Mouse (Mus musculus): ENCODE results near the gene Gucy1b1. TPM values are rescaled to one million over a fixed set of nuclear protein-coding genes. Genes with fewer than 3 reads are reported as not detected.

Gene Gucy1b1
- polyA plus RNA-seq, 1 experiment from 2014 or later, result not detected

DNA sequence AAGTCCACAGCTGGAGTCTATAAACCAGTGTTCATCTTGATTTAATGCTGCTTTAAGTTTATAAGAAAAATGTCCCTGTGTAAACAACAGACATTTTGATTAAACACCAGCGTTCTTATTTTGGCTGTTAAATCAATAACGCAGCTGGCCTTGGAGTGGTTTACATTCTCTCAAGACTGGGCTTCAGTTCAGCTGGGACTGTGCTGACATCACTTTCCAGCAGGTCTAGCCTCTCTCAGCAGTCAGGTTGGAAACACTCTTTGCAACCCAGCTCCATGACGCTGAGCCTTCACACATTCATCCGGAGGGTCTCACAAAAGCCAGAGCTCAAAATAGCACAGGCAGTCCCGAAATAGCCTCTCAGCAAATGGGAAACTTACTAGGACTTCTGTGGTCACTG lies 17.3 kb downstream of the Gucy1b1 start:
- in situ Hi-C loops (cut with MboI; ENCODE audit: low pct_unique_long_range_greater_than_20kb), result no loop called here
- DNase-seq (ENCODE audit: low read depth, low spot score) (no peak), ATAC-seq (no peak)
- H3K27me3 ChIP-seq, result peaks cover 54% of the 10 kb centered on the region
- ChIA-PET POLR2A (interaction anchor here (0.7 kb wide), 1 partner anchor 25 kb away, joined by 3 read pairs; no protein-coding TSS in a partner anchor), CTCF (interaction anchor here (0.8 to 4.7 kb wide), 3 partner anchors 10 to 20 kb away, joined by 3 to 17 read pairs (median 3); no protein-coding TSS in a partner anchor)
- TF ChIP-seq CTCF (IDR thresholded peaks at IDR 0.05), result no peak

- TF ChIP-seq CTCF (IDR thresholded peaks at IDR 0.05), result no peak
- ChIA-PET POLR2A (no interaction called here), CTCF (interaction anchor here (1.1 kb wide), 1 partner anchor 13 kb away, joined by 3 read pairs; no protein-coding TSS in a partner anchor)
- in situ Hi-C loops (cut with MboI; ENCODE audit: low pct_unique_long_range_greater_than_20kb), result no loop called here
- ATAC-seq (no peak), DNase-seq (ENCODE audit: low read depth, low spot score) (no peak)
- H3K27me3 ChIP-seq, result peaks cover 61% of the 10 kb centered on the region
These were observed 20.1 kb downstream of the Gucy1b1 start for GRCm38 (mm10) chr3:82054283-82054974.

- DNase-seq (ENCODE audit: low read depth, low spot score) (no peak), ATAC-seq (no peak)
- peaks cover 66% of the 10 kb centered on the region for H3K27me3 ChIP-seq
- in situ Hi-C loops (cut with MboI; ENCODE audit: low pct_unique_long_range_greater_than_20kb), result no loop called here
- TF ChIP-seq CTCF (IDR thresholded peaks at IDR 0.05), result no peak
- CTCF ChIA-PET, result interaction anchor here (1.1 to 1.2 kb wide), 2 partner anchors 12 to 17 kb away, joined by 3 read pairs; no protein-coding TSS in a partner anchor
- POLR2A ChIA-PET, result no interaction called here
These were observed 22.5 kb downstream of the Gucy1b1 start for GRCm38 (mm10) chr3:82052029-82052428.

- ATAC-seq (no peak), DNase-seq (ENCODE audit: low read depth, low spot score) (no peak)
- TF ChIP-seq CTCF (IDR thresholded peaks at IDR 0.05), result no peak
- peaks cover 64% of the 10 kb centered on the region for H3K27me3 ChIP-seq
- ChIA-PET POLR2A (no interaction called here), CTCF (interaction anchor here (1.1 kb wide), 1 partner anchor 12 kb away, joined by 3 read pairs; no protein-coding TSS in a partner anchor)
- in situ Hi-C loops (cut with MboI; ENCODE audit: low pct_unique_long_range_greater_than_20kb), result no loop called here
These were observed 23.0 kb downstream of the Gucy1b1 start for GRCm38 (mm10) chr3:82051468-82051867.

DNA sequence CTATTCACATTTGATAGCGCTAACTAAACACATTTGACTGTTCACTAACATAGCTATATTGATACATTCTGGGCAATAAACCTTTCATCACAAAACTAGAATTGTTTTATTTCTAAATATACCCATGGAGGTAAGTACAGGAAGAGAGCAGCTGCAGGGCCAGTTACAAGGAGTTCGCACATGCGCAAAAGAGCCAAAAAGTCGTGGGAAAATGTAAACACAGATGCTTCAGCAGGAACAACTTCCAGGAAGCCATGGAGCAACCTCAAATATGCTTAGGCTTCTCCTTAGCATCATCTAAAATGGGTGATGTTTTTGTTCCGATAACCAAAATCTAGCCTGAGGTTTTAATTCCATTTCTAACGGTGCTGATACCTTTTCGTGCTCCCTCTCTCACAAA lies 25.8 kb downstream of the Gucy1b1 start:
- DNase-seq (ENCODE audit: low read depth, low spot score) (no peak), ATAC-seq (no peak)
- POLR2A ChIA-PET, result no interaction called here
- peaks cover 62% of the 10 kb centered on the region for H3K27me3 ChIP-seq
- in situ Hi-C loops (cut with MboI; ENCODE audit: low pct_unique_long_range_greater_than_20kb), result loop anchor here (5.0 to 10.0 kb wide), 2 partner anchors 284 to 816 kb away; no protein-coding TSS in a partner anchor
- CTCF ChIA-PET, result interaction anchor here (0.6 to 1.4 kb wide), 2 partner anchors 17 to 1968 kb away, joined by 3 to 4 read pairs; no protein-coding TSS in a partner anchor
- TF ChIP-seq CTCF (IDR thresholded peaks at IDR 0.05), result no peak

DNA sequence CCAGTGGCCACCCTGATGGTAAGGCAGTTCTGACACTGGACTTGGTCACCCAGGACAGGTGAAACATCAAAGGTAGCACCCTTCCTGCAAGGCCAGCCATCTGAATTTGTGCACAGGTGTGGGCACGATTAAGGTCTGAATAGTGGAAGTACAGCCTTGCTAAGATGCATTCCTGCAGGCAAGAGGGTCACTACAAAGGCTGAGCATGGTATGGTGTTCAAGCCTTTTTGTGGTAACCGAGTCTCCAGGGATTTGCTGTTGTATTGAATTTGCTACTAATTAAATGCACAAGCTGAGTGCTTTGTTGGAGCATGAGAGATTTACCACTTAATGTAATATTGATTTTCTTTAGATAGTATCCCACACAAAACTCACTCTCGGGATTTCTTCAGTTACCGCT lies 26.4 kb downstream of the Gucy1b1 start:
- DNase-seq (ENCODE audit: low read depth, low spot score), result no peak
- no peak for TF ChIP-seq CTCF (IDR thresholded peaks at IDR 0.05)
- ATAC-seq, result no peak
- ChIA-PET CTCF (interaction anchor here (1.1 to 1.7 kb wide), 16 partner anchors 9 to 811 kb away, joined by 3 to 17 read pairs (median 3); partner anchors contain the start of gene Map9), POLR2A (no interaction called here)
- in situ Hi-C loops (cut with MboI; ENCODE audit: low pct_unique_long_range_greater_than_20kb), result loop anchor here (5.0 to 10.0 kb wide), 2 partner anchors 284 to 817 kb away; no protein-coding TSS in a partner anchor
- peaks cover 65% of the 10 kb centered on the region for H3K27me3 ChIP-seq

GRCm38 (mm10) chr3:82047100-82047753 lies 27.3 kb downstream of the Gucy1b1 start:
- POLR2A ChIA-PET, result no interaction called here
- DNase-seq (ENCODE audit: low read depth, low spot score), result no peak
- CTCF ChIA-PET, result interaction anchor here (0.5 to 1.7 kb wide), 21 partner anchors 8 to 824 kb away, joined by 3 to 17 read pairs (median 3); partner anchors contain the start of gene Map9
- peaks cover 66% of the 10 kb centered on the region for H3K27me3 ChIP-seq
- peak; percentile 41 for ATAC-seq
- in situ Hi-C loops (cut with MboI; ENCODE audit: low pct_unique_long_range_greater_than_20kb), result loop anchor here (5.0 to 10.0 kb wide), 2 partner anchors 285 to 818 kb away; no protein-coding TSS in a partner anchor
- peak; percentile 90 for TF ChIP-seq CTCF (IDR thresholded peaks at IDR 0.05)

- CTCF ChIA-PET, result interaction anchor here (0.7 to 1.3 kb wide), 2 partner anchors 9 to 53 kb away, joined by 3 to 4 read pairs; no protein-coding TSS in a partner anchor
- ATAC-seq, result no peak
- in situ Hi-C loops (cut with MboI; ENCODE audit: low pct_unique_long_range_greater_than_20kb), result loop anchor here (5.0 to 10.0 kb wide), 2 partner anchors 286 to 819 kb away; no protein-coding TSS in a partner anchor
- peaks cover 74% of the 10 kb centered on the region for H3K27me3 ChIP-seq
- POLR2A ChIA-PET, result no interaction called here
- TF ChIP-seq CTCF (IDR thresholded peaks at IDR 0.05), result no peak
- DNase-seq (ENCODE audit: low read depth, low spot score), result no peak
These were observed 28.4 kb downstream of the Gucy1b1 start for GRCm38 (mm10) chr3:82046087-82046486.

- in situ Hi-C loops (cut with MboI; ENCODE audit: low pct_unique_long_range_greater_than_20kb), result loop anchor here (5.0 to 10.0 kb wide), 2 partner anchors 287 to 820 kb away; no protein-coding TSS in a partner anchor
- TF ChIP-seq CTCF (IDR thresholded peaks at IDR 0.05), result no peak
- ChIA-PET POLR2A (interaction anchor here (0.5 kb wide), 1 partner anchor 106 kb away, joined by 3 read pairs; no protein-coding TSS in a partner anchor), CTCF (interaction anchor here (1.0 to 2.2 kb wide), 4 partner anchors 7 to 49 kb away, joined by 3 to 6 read pairs (median 4); no protein-coding TSS in a partner anchor)
- ATAC-seq (no peak), DNase-seq (ENCODE audit: low read depth, low spot score) (no peak)
- H3K27me3 ChIP-seq, result peaks cover 74% of the 10 kb centered on the region
These were observed 29.6 kb downstream of the Gucy1b1 start for GRCm38 (mm10) chr3:82044902-82045301.

- ATAC-seq, result no peak
- TF ChIP-seq CTCF (IDR thresholded peaks at IDR 0.05), result no peak
- in situ Hi-C loops (cut with MboI; ENCODE audit: low pct_unique_long_range_greater_than_20kb), result loop anchor here (10.0 kb wide), 1 partner anchor 821 kb away; no protein-coding TSS in a partner anchor
- CTCF ChIA-PET, result interaction anchor here (1.3 to 2.2 kb wide), 3 partner anchors 15 to 48 kb away, joined by 3 to 6 read pairs (median 5); no protein-coding TSS in a partner anchor
- POLR2A ChIA-PET, result no interaction called here
- DNase-seq (ENCODE audit: low read depth, low spot score), result no peak
- peaks cover 71% of the 10 kb centered on the region for H3K27me3 ChIP-seq
These were observed 30.8 kb downstream of the Gucy1b1 start for GRCm38 (mm10) chr3:82043676-82044075.

All from Patski (cell line).